Mouse (Mus musculus): Measurements from ENCODE around the gene Olfr1257. TPM values are rescaled to one million over a fixed set of nuclear protein-coding genes. Genes with fewer than 3 reads are reported as not detected.

The Olfr1257 gene
- polyA plus RNA-seq (2014; fragmentation: Illumina TruSeq; extraction: RNeasy Lipid Tissue Mini Kit (QIAGEN cat#74804); ENCODE audit: low read depth, low replicate concordance), result not detected

DNA sequence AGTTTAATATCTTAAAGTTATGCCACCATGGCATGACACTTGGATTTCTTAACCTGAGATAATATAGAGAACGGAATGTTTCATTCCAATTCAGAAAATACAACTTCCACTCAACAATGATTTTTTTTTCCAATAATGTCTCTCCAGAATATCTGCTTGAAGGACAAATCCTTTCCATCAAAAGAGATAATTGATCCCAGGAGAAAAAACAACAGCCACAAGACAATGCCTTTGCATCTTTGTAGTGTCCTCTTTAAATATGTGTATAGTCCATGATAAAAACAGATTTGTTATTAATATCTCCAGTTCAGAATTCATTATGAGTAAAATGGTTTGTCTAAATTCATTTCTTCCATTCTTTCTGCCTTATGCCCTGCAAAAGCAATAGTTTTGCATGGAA, at the start of gene Olfr1257:
Olfr1257 (plus strand) TSS at position 301 of the 400 bp plus-strand sequence.

DNA sequence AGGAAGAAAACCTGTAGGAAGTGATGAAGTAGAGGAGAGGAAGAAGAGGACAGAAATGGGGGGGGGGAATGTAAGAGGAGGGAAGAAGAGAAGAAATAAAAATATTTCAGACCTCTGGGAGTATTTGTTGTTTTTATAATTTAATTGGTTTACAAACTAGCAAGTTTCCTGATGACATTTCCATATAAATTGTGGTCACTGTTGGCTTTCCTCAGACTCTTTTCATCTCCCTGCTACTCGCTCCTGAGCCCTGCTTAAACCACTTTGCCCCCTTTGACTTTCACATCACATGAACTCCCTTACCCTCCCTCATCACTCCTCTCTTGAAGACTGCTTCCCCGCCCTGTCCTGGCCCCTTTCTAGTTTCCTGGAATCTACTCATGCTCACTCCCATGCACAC, 36.8 kb upstream of the Olfr1257 start, which contains the start of gene Olfr1256:
Olfr1256 (minus strand) TSS at position 101 of the 400 bp plus-strand sequence.

DNA sequence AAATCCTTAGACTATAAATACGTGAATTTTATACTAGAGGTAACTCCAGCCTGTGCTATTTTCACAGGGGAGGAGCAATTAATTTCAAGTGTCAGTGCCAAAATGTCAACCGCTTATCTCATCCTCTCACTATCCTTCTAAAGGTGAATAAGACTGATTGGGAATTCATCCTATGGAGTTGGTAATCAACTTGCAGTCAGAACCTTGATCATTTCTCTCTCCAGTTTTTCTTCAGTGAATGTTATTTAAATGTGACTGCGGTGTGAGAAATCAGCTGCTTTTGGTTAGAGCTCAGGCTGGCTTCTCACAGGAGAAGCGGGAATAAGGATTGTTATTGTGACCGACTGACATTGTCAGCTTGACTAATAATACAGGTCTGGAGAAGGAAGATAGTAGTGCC, 30.1 kb upstream of the Olfr1257 start, which contains the start of gene Olfr48:
Olfr48 (minus strand) TSS at position 101 of the 400 bp plus-strand sequence.

DNA sequence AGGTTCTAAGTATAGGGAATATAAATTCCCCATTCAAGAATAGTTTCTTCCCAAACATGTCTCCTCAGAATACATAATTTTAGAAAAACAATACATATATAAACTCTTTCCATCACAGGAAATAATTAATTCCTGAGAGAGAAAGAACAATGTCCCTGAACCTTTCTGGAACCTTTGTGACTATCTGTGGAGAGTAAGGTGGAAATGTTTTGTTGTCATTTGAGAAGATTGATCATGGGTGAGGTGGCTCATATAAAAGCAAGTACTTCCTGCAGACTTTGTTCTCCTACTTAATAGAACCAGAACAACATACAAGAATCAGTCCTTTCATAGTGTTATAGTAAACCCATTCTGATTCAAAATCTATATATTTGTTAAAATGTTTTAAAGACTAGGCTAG, 48.8 kb downstream of the Olfr1257 start, which contains the start of gene Olfr1258:
Olfr1258 (plus strand) TSS at position 301 of the 400 bp plus-strand sequence.

Other genes with a start within 250 kb of the Olfr1257 start
- gene Olfr1249, start 243.5 kb upstream of the Olfr1257 start, polyA plus RNA-seq (2014; fragmentation: Illumina TruSeq; extraction: RNeasy Lipid Tissue Mini Kit (QIAGEN cat#74804); ENCODE audit: low read depth, low replicate concordance), result not detected
- not detected for gene Olfr1250, start 217.0 kb upstream of the Olfr1257 start, polyA plus RNA-seq (2014; fragmentation: Illumina TruSeq; extraction: RNeasy Lipid Tissue Mini Kit (QIAGEN cat#74804); ENCODE audit: low read depth, low replicate concordance)
- not detected for gene Olfr1251, start 206.5 kb upstream of the Olfr1257 start, polyA plus RNA-seq (2014; fragmentation: Illumina TruSeq; extraction: RNeasy Lipid Tissue Mini Kit (QIAGEN cat#74804); ENCODE audit: low read depth, low replicate concordance)
- gene Olfr1252, start 153.4 kb upstream of the Olfr1257 start, polyA plus RNA-seq (2014; fragmentation: Illumina TruSeq; extraction: RNeasy Lipid Tissue Mini Kit (QIAGEN cat#74804); ENCODE audit: low read depth, low replicate concordance), result not detected
- gene Olfr1253, start 121.3 kb upstream of the Olfr1257 start, polyA plus RNA-seq (2014; fragmentation: Illumina TruSeq; extraction: RNeasy Lipid Tissue Mini Kit (QIAGEN cat#74804); ENCODE audit: low read depth, low replicate concordance), result not detected
- gene Olfr1254, start 84.8 kb upstream of the Olfr1257 start, polyA plus RNA-seq (2014; fragmentation: Illumina TruSeq; extraction: RNeasy Lipid Tissue Mini Kit (QIAGEN cat#74804); ENCODE audit: low read depth, low replicate concordance), result not detected
- not detected for gene Olfr1255, start 66.4 kb upstream of the Olfr1257 start, polyA plus RNA-seq (2014; fragmentation: Illumina TruSeq; extraction: RNeasy Lipid Tissue Mini Kit (QIAGEN cat#74804); ENCODE audit: low read depth, low replicate concordance)
- gene Olfr1256, start 36.9 kb upstream of the Olfr1257 start, polyA plus RNA-seq (2014; fragmentation: Illumina TruSeq; extraction: RNeasy Lipid Tissue Mini Kit (QIAGEN cat#74804); ENCODE audit: low read depth, low replicate concordance), result not detected
- gene Olfr48, start 30.2 kb upstream of the Olfr1257 start, polyA plus RNA-seq (2014; fragmentation: Illumina TruSeq; extraction: RNeasy Lipid Tissue Mini Kit (QIAGEN cat#74804); ENCODE audit: low read depth, low replicate concordance), result not detected
- not detected for gene Olfr1258, start 48.9 kb downstream of the Olfr1257 start, polyA plus RNA-seq (2014; fragmentation: Illumina TruSeq; extraction: RNeasy Lipid Tissue Mini Kit (QIAGEN cat#74804); ENCODE audit: low read depth, low replicate concordance)
- not detected for gene Olfr1259, start 70.2 kb downstream of the Olfr1257 start, polyA plus RNA-seq (2014; fragmentation: Illumina TruSeq; extraction: RNeasy Lipid Tissue Mini Kit (QIAGEN cat#74804); ENCODE audit: low read depth, low replicate concordance)
- not detected for gene Olfr1260, start 95.9 kb downstream of the Olfr1257 start, polyA plus RNA-seq (2014; fragmentation: Illumina TruSeq; extraction: RNeasy Lipid Tissue Mini Kit (QIAGEN cat#74804); ENCODE audit: low read depth, low replicate concordance)
- gene Olfr1261, start 112.8 kb downstream of the Olfr1257 start, polyA plus RNA-seq (2014; fragmentation: Illumina TruSeq; extraction: RNeasy Lipid Tissue Mini Kit (QIAGEN cat#74804); ENCODE audit: low read depth, low replicate concordance), result not detected
- not detected for gene Olfr1262, start 121.7 kb downstream of the Olfr1257 start, polyA plus RNA-seq (2014; fragmentation: Illumina TruSeq; extraction: RNeasy Lipid Tissue Mini Kit (QIAGEN cat#74804); ENCODE audit: low read depth, low replicate concordance)
- gene Olfr1263, start 133.7 kb downstream of the Olfr1257 start, polyA plus RNA-seq (2014; fragmentation: Illumina TruSeq; extraction: RNeasy Lipid Tissue Mini Kit (QIAGEN cat#74804); ENCODE audit: low read depth, low replicate concordance), result not detected
- gene Olfr1264, start 147.1 kb downstream of the Olfr1257 start, polyA plus RNA-seq (2014; fragmentation: Illumina TruSeq; extraction: RNeasy Lipid Tissue Mini Kit (QIAGEN cat#74804); ENCODE audit: low read depth, low replicate concordance), result not detected
- gene Olfr1265, start 156.9 kb downstream of the Olfr1257 start, polyA plus RNA-seq (2014; fragmentation: Illumina TruSeq; extraction: RNeasy Lipid Tissue Mini Kit (QIAGEN cat#74804); ENCODE audit: low read depth, low replicate concordance), result not detected
- gene Olfr140, start 185.2 kb downstream of the Olfr1257 start, polyA plus RNA-seq (2014; fragmentation: Illumina TruSeq; extraction: RNeasy Lipid Tissue Mini Kit (QIAGEN cat#74804); ENCODE audit: low read depth, low replicate concordance), result not detected
- not detected for gene Olfr1269, start 243.0 kb downstream of the Olfr1257 start, polyA plus RNA-seq (2014; fragmentation: Illumina TruSeq; extraction: RNeasy Lipid Tissue Mini Kit (QIAGEN cat#74804); ENCODE audit: low read depth, low replicate concordance)

Measured in sigmoid colon, adult 10 weeks (tissue).